Mouse (Mus musculus): ENCODE data around the gene Bcan. TPM values are rescaled to one million over a fixed set of nuclear protein-coding genes. Genes with fewer than 3 reads are reported as not detected.

Gene Bcan
- total RNA-seq, 2 experiments from 2014 or later = 18.7 to 20.0 TPM

- DNase-seq = no peak
Measured at GRCm38 (mm10) chr3:87944838-87945600, 55.0 kb downstream of the Bcan start.

- no peak for DNase-seq
Measured at GRCm38 (mm10) chr3:87943586-87943985, 56.4 kb downstream of the Bcan start.

- no peak for DNase-seq
Measured at GRCm38 (mm10) chr3:87942471-87942870, 57.6 kb downstream of the Bcan start.

- no peak for DNase-seq
Measured at GRCm38 (mm10) chr3:87940611-87941010, 59.4 kb downstream of the Bcan start.

Other genes starting within 250 kb of the Bcan start
- gene Ntrk1, start 205.1 kb downstream of the Bcan start, total RNA-seq (2021) = 10 to 100 TPM; 11.6 to 23.6 TPM
- gene Insrr, start 203.3 kb downstream of the Bcan start, total RNA-seq (2021) = 1 to 10 TPM in 1 of 2 experiments, under 1 TPM in 1; 0.99 to 2.7 TPM
- 10 to 100 TPM; 29.7 to 30.9 TPM for gene Pear1, start 175.9 kb downstream of the Bcan start, total RNA-seq (2021)
- 1 to 10 TPM in 1 of 2 experiments, under 1 TPM in 1; 0.61 to 1.1 TPM for gene Sh2d2a, start 153.5 kb downstream of the Bcan start, total RNA-seq (2021)
- gene Prcc, start 114.6 kb downstream of the Bcan start, total RNA-seq (2021) = 10 to 100 TPM; 49.9 to 54.9 TPM
- 100 to 1,000 TPM; 161 to 162 TPM for gene Hdgf, start 93.9 kb downstream of the Bcan start, total RNA-seq (2021)
- gene Mrpl24, start 80.7 kb downstream of the Bcan start, total RNA-seq (2021) = 100 to 1,000 TPM; 104 to 123 TPM
- gene Isg20l2, start 69.9 kb downstream of the Bcan start, total RNA-seq (2021) = 10 to 100 TPM; 22.9 to 24.3 TPM
- gene Rrnad1, start 69.5 kb downstream of the Bcan start, total RNA-seq (2021) = 10 to 100 TPM; 12.4 to 16.3 TPM
- under 1 TPM; 0.48 to 0.76 TPM for gene Crabp2, start 51.6 kb downstream of the Bcan start, total RNA-seq (2021)
- gene Nes, start 29.2 kb downstream of the Bcan start, total RNA-seq (2021) = 10 to 100 TPM; 17.7 to 23.3 TPM
- not detected for gene Hapln2, start 27.4 kb upstream of the Bcan start, total RNA-seq (2021)
- gene Gpatch4, start 42.9 kb upstream of the Bcan start, total RNA-seq (2021) = 10 to 100 TPM; 12.1 to 12.4 TPM
- gene Naxe, start 58.3 kb upstream of the Bcan start, total RNA-seq (2021) = 100 to 1,000 TPM; 140 to 150 TPM
- gene Ttc24, start 78.1 kb upstream of the Bcan start, total RNA-seq (2021) = not detected
- 10 to 100 TPM in 1 of 2 experiments, 1 to 10 TPM in 1; 6.9 to 11.5 TPM for gene Iqgap3, start 81.7 kb upstream of the Bcan start, total RNA-seq (2021)
- 10 to 100 TPM; 85.7 to 86.6 TPM for gene Mef2d, start 142.1 kb upstream of the Bcan start, total RNA-seq (2021)

Data from adrenal gland, postnatal 10 days (tissue).